Mouse (Mus musculus) cerebellum, adult 2 months (tissue): ENCODE measurements around the gene Rgp1.

Source experiments
- CTCF ChIP-seq: fragments of 200-500 bp; IDR thresholded peaks from 2 replicates; pipeline ENCODE4 v1.5.1; 2011; ENCODE audit warnings: low read depth, mild to moderate bottlenecking, control low read depth, low read length, moderate library complexity, borderline replicate concordance; ENCODE audit not compliant: insufficient read depth
- POLR2A ChIP-seq: fragments of 200-500 bp; IDR thresholded peaks from 2 replicates; pipeline ENCODE4 v1.6.1; 2011; ENCODE audit warnings: low read length, control low read depth, borderline replicate concordance; ENCODE audit not compliant: insufficient read depth

DNA sequence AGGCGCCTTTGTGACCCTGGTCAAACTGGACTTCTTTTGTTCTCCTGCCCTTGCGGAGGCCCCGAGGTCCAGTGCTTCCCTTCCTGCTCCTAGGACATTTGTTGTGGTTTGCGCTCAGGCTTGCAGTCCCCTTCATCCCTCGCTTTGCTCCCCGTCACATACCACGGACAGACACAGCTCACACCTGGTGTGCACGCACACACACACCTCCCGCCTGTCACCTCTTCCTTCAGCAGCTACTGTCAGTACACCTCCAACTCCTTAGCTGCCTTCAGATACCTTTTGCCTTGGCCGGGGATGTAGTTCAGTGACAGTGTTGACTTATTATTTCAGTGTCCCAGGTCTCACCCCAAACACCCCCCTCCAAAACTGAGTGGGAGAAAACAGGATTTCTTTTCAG lies 7.2 kb downstream of the Rgp1 start:
- TF ChIP-seq POLR2A (no peak), CTCF (no peak)
